ENCODE assay signal across 10 mouse cellular contexts in genomic region chr7:134301285-134301684, GRCm38 (mm10).
DNase-seq lines count a peak whose midpoint lies in the region; ATAC-seq and TF ChIP-seq lines count a peak whose summit lies in the region.
"Had no signal": no experiment of that assay in that cellular context is flagged by ENCODE, and none has a peak within 500 bp of the region (broad histone marks: within the 10 kb centered on the region; RNA-seq: fewer than 3 reads in every experiment).

No protein-coding gene starts in this region.

- H3K27ac ChIP-seq in thymus, adult 2 months (ENCODE audit: control insufficient read depth, insufficient read depth, low read length): no peak overlapping the region
- H3K27ac ChIP-seq in liver, embryonic 14.5 days: no peak overlapping the region
- H3K27ac ChIP-seq: heart, embryonic 13.5 days; limb, embryonic 15.5 days had no signal

- no peak for TF ChIP-seq EP300 in liver, embryonic 14.5 days (IDR thresholded peaks at IDR 0.05; ENCODE audit: low read depth)

- H3K27me3 ChIP-seq in thymus, adult 2 months (ENCODE audit: control insufficient read depth, insufficient read depth, low read length): no peaks in the 10 kb centered on the region
- H3K27me3 ChIP-seq in liver, embryonic 14.5 days (ENCODE audit: control insufficient read depth, insufficient read depth, low read length): no peaks in the 10 kb centered on the region
- H3K27me3 ChIP-seq: heart, embryonic 13.5 days; limb, embryonic 15.5 days had no signal

- no peak overlapping the region for H3K4me3 ChIP-seq in thymus, adult 2 months (ENCODE audit: control insufficient read depth, insufficient read depth, low read length)
- H3K4me3 ChIP-seq in liver, embryonic 14.5 days (ENCODE audit: insufficient read depth in 1 of 2, low read depth in 2 of 2, low read length in 2 of 2): no peak overlapping the region
- H3K4me3 ChIP-seq: heart, embryonic 13.5 days; limb, embryonic 15.5 days had no signal

- TF ChIP-seq POLR2A in thymus, adult 2 months (IDR thresholded peaks at IDR 0.05; ENCODE audit: control insufficient read depth, extremely low read depth, insufficient read depth, low read length, poor library complexity): no peak

- no peaks in the 10 kb centered on the region for H3K9me3 ChIP-seq in liver, embryonic 14.5 days (ENCODE audit: control insufficient read depth, low read length)
- H3K9me3 ChIP-seq: heart, embryonic 13.5 days; limb, embryonic 15.5 days had no signal

- intact Hi-C loops in heart, postnatal 25 days (cut with DNase I): no loop called here

- no peak overlapping the region for H3K4me2 ChIP-seq in liver, embryonic 14.5 days (ENCODE audit: low read depth)
- H3K4me2 ChIP-seq: heart, embryonic 13.5 days; limb, embryonic 15.5 days had no signal

- DNase-seq in heart, adult 11 months: peak; percentile 79
- no peak for DNase-seq in heart, postnatal 25 days (ENCODE audit: low spot score)
- peak; percentile 42 for DNase-seq in thymus, postnatal 0 days (ENCODE audit: low spot score)
- no peak for DNase-seq in thymus, adult 2 months
- DNase-seq in liver, embryonic 14.5 days (ENCODE audit: low read depth in 3 of 3, low spot score in 3 of 3): no peak
- DNase-seq in thymus, postnatal 4 days: peak; percentile 76

- ATAC-seq in liver, embryonic 14.5 days (ENCODE audit: insufficient read depth): no peak
- no peak for ATAC-seq in erythroid progenitor cell, adult 5-6 weeks (replicated peaks; ENCODE audit: low FRiP score, poor library complexity, severe bottlenecking)
- no peak for ATAC-seq in monocyte, adult 5-6 weeks (replicated peaks; ENCODE audit: insufficient number of reproducible peaks, low FRiP score, low TSS enrichment, poor library complexity, severe bottlenecking)

- H3K36me3 ChIP-seq in thymus, adult 2 months (ENCODE audit: control insufficient read depth, insufficient read depth, low read length): no peaks in the 10 kb centered on the region
- H3K36me3 ChIP-seq in liver, embryonic 14.5 days (replicated peaks; ENCODE audit: control insufficient read depth, insufficient read depth, low read depth): no peaks in the 10 kb centered on the region
- H3K36me3 ChIP-seq: heart, embryonic 13.5 days; limb, embryonic 15.5 days had no signal

- H3K9ac ChIP-seq in liver, embryonic 14.5 days (replicated peaks): no peak overlapping the region
- H3K9ac ChIP-seq: heart, embryonic 13.5 days; limb, embryonic 15.5 days had no signal

- TF ChIP-seq CTCF in thymus, adult 2 months (IDR thresholded peaks at IDR 0.05; ENCODE audit: borderline replicate concordance, control insufficient read depth, extremely low read depth, insufficient read depth, low read length, poor library complexity): no peak
- peak; percentile 42 for TF ChIP-seq CTCF in liver, embryonic 14.5 days (IDR thresholded peaks at IDR 0.05; ENCODE audit: low read depth)

- no peaks in the 10 kb centered on the region for H3K4me1 ChIP-seq in thymus, adult 2 months (replicated peaks; ENCODE audit: control insufficient read depth, insufficient read depth, low read length)
- H3K4me1 ChIP-seq in liver, embryonic 14.5 days (replicated peaks; ENCODE audit: control insufficient read depth in 2 of 2, insufficient read depth in 2 of 2, low read length in 1 of 2): no peaks in the 10 kb centered on the region
- H3K4me1 ChIP-seq: heart, embryonic 13.5 days; limb, embryonic 15.5 days had no signal

- WGBS in thymus, adult 2 months: 57% methylated on average over 8 of the region's 8 CpGs
- WGBS in liver, embryonic 14.5 days (ENCODE audit: insufficient replicate concordance): 22% methylated on average over 8 of the region's 8 CpGs

Comparison
In these comparisons a context has a peak if more than half of its experiments do, and no peak if none do; other contexts are left out.
1. DNase-seq: peak in heart, adult 11 months (single experiment), thymus, postnatal 0 days (single experiment) and thymus, postnatal 4 days (single experiment); none in heart, postnatal 25 days (single experiment), thymus, adult 2 months (single experiment) and liver, embryonic 14.5 days (0 of 3).